Mouse (Mus musculus) stomach, embryonic 14.5 days (tissue): ENCODE measurements at regions not wholly inside any gene's neighbourhood (a gene's known extent, or its start where the extent isn't known, plus 50 kb on each side); places are given as distances from the start of the nearest gene placed in this dataset.

Source experiments
- ATAC-seq: fragments of 200-750 bp; cut with Nextera tagmentation; 2 replicates; pipeline ENCODE4 v1.8.0; 2017; ENCODE audit warnings: low read depth, moderate TSS enrichment; ENCODE audit not compliant: insufficient number of reproducible peaks, insufficient read depth, low FRiP score
- H3K27ac ChIP-seq: fragments of 300-500 bp; sonication (generic); 2 replicates; pipeline ENCODE4 v1.5.1; 2014; ENCODE audit warnings: mild to moderate bottlenecking, low read length, moderate library complexity, mixed read lengths
- H3K27me3 ChIP-seq: fragments of 300-500 bp; sonication (generic); 2 replicates; pipeline ENCODE4 v1.6.1; 2014; ENCODE audit warnings: low read length, control low read depth, mixed read lengths; ENCODE audit not compliant: control insufficient read depth, insufficient read depth
- H3K36me3 ChIP-seq: fragments of 300-500 bp; sonication (generic); 2 replicates; pipeline ENCODE4 v1.6.1; 2014; ENCODE audit warnings: mild to moderate bottlenecking, control low read depth, low read length, moderate library complexity, mixed read lengths; ENCODE audit not compliant: control insufficient read depth, insufficient read depth
- H3K4me1 ChIP-seq: fragments of 300-500 bp; sonication (generic); 2 replicates; pipeline ENCODE4 v1.6.1; 2014; ENCODE audit warnings: low read length, control low read depth, mixed read lengths; ENCODE audit not compliant: control insufficient read depth, insufficient read depth
- H3K4me2 ChIP-seq: fragments of 300-500 bp; sonication (generic); replicated peaks from 2 replicates; pipeline ENCODE4 v1.6.1; 2014; ENCODE audit warnings: low read depth, low read length, control low read depth
- H3K4me3 ChIP-seq: fragments of 300-500 bp; sonication (generic); 2 replicates; pipeline ENCODE4 v1.5.1; 2014; ENCODE audit warnings: low read depth, low read length, control low read depth
- H3K9ac ChIP-seq: fragments of 300-500 bp; sonication (generic); replicated peaks from 2 replicates; pipeline ENCODE4 v1.6.1; 2014; ENCODE audit warnings: low read depth, mild to moderate bottlenecking, control low read depth, low read length, moderate library complexity, mixed read lengths
- H3K9me3 ChIP-seq: fragments of 300-500 bp; sonication (generic); 2 replicates; pipeline ENCODE4 v1.6.1; 2016; ENCODE audit warnings: low read depth, low read length, control low read depth; ENCODE audit not compliant: control insufficient read depth
- WGBS: fragments of 180-500 bp; shearing (Covaris S2); extraction: QIAGEN DNeasy Blood & Tissue Kit; methylation state at CpG from one replicate; pipeline ENCODE4 v1.1.7; 2014; 5-methylcytosine and 5-hydroxymethylcytosine counted together

GRCm38 (mm10) chr10:49023458-49024027 is 765.0 kb downstream of the Grik2 start:
- no peak overlapping the region for H3K27ac ChIP-seq
- H3K4me3 ChIP-seq, result no peak overlapping the region
- no peaks in the 10 kb centered on the region for H3K9me3 ChIP-seq
- H3K4me1 ChIP-seq, result no peaks in the 10 kb centered on the region
- ATAC-seq, result peak; percentile 65; the same call in 1 of the 2 replicates
- H3K27me3 ChIP-seq, result no peaks in the 10 kb centered on the region
- 73% methylated on average over 2 of the region's 2 CpGs for WGBS
- H3K9ac ChIP-seq, result no peak overlapping the region
- no peaks in the 10 kb centered on the region for H3K36me3 ChIP-seq
- H3K4me2 ChIP-seq, result no peak overlapping the region
